Mouse (Mus musculus) kidney, embryonic 16.5 days (tissue): ENCODE results near the gene AA792892. TPM values are rescaled to one million over a fixed set of nuclear protein-coding genes. Genes with fewer than 3 reads are reported as not detected.
"Not testable (repeated sequence)": the region's sequence is repeated elsewhere in the genome, so short reads cannot be mapped to it uniquely, and the experiment has no call there.

Source experiments
- ATAC-seq: fragments of 200-750 bp; cut with Nextera tagmentation; 2 replicates; pipeline ENCODE4 v1.8.0; 2017; ENCODE audit warnings: moderate TSS enrichment; ENCODE audit not compliant: low FRiP score, low TSS enrichment
- H3K27ac ChIP-seq: fragments of 300-500 bp; sonication (generic); 2 replicates; pipeline ENCODE4 v1.5.1; 2014; ENCODE audit warnings: low read length
- H3K27me3 ChIP-seq: fragments of 300-500 bp; sonication (generic); 2 replicates; pipeline ENCODE4 v1.6.1; 2014; ENCODE audit warnings: low read length, control low read depth, mixed read lengths; ENCODE audit not compliant: insufficient read depth
- H3K36me3 ChIP-seq: fragments of 300-500 bp; sonication (generic); 2 replicates; pipeline ENCODE4 v1.6.1; 2014; ENCODE audit warnings: low read length, control low read depth, mixed read lengths; ENCODE audit not compliant: insufficient read depth
- H3K4me1 ChIP-seq: fragments of 300-500 bp; sonication (generic); 2 replicates; pipeline ENCODE4 v1.6.1; 2014; ENCODE audit warnings: low read length, control low read depth, mixed read lengths; ENCODE audit not compliant: insufficient read depth
- H3K4me2 ChIP-seq: fragments of 300-500 bp; sonication (generic); replicated peaks from 2 replicates; pipeline ENCODE4 v1.6.1; 2014; ENCODE audit warnings: low read depth, low read length
- H3K4me3 ChIP-seq: fragments of 300-500 bp; sonication (generic); 2 replicates; pipeline ENCODE4 v1.5.1; 2014; ENCODE audit warnings: mild to moderate bottlenecking, low read length
- H3K9ac ChIP-seq: fragments of 300-500 bp; sonication (generic); replicated peaks from 2 replicates; pipeline ENCODE4 v1.6.1; 2014; ENCODE audit warnings: low read length
- H3K9me3 ChIP-seq: fragments of 300-500 bp; sonication (generic); 2 replicates; pipeline ENCODE4 v1.6.1; 2016; ENCODE audit warnings: low read length, control low read depth
- WGBS: fragments of 180-500 bp; shearing (Covaris S2); extraction: QIAGEN DNeasy Blood & Tissue Kit; methylation state at CpG from one replicate; pipeline ENCODE4 v1.1.7; 2014; 5-methylcytosine and 5-hydroxymethylcytosine counted together
- polyA plus RNA-seq: library from polyadenylated mRNA; unstranded; fragments of >200 nt; fragmentation: Nextera tagmentation; extraction: Ambion mirVana; gene quantifications from 2 replicates; pipeline ENCODE4 v1.2.1, GENCODE M21; 2015

The AA792892 gene
- polyA plus RNA-seq: not detected in 2 replicates

DNA sequence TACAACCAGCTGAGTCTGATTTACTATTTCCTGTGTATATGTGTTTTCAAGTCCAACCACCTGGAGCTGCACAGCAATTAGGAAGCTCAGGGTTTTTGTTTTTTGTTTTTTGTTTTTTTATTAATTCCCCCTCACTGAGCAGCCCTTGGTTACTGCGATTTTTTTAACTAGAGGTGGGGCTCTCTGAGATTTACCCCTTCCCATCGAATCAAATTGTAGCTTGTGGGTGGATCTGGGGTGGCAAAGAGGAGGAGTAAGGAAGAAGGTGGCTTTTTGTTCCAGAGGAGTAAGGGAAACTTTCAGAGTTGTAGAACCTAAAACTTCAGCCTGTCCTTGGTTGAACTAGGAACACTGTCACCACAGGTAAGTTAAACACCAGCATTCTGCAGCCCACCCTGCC lies at the start of gene AA792892:
Gene AA792892, plus strand, starts transcription at position 301 of the 400 bp plus-strand sequence.
- not testable (repeated sequence) for H3K4me2 ChIP-seq, H3K27ac ChIP-seq, H3K9ac ChIP-seq, H3K27me3 ChIP-seq, H3K36me3 ChIP-seq, ATAC-seq, H3K4me1 ChIP-seq, H3K9me3 ChIP-seq, H3K4me3 ChIP-seq
- WGBS: no CpG with 5 or more reads among the region's 2 CpGs

DNA sequence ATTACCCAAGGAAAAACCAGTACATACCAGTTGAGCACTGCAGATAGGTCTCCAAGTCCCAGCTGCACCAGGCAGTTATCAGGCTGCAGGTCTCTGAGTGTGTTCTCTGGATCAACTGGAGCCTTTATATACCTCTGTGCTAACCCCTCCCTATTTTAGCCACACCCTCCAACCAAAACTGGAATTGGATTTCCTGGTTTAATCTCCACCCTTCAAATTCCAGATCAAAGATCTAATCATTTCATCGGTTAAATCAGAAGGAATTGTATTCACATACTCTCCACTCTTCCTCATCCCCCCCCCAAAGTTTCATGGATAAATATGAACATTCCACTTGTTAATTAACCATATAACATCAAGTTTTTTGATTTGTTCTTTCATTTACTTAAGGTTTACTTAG lies 32.9 kb upstream of the AA792892 start, which contains the start of gene A430089I19Rik:
Gene A430089I19Rik, minus strand, starts transcription at position 101 of the 400 bp plus-strand sequence.
- not testable (repeated sequence) for H3K9ac ChIP-seq, ATAC-seq, H3K4me2 ChIP-seq, H3K4me3 ChIP-seq, H3K36me3 ChIP-seq, H3K27me3 ChIP-seq, H3K9me3 ChIP-seq, H3K27ac ChIP-seq, H3K4me1 ChIP-seq
- WGBS: 88% methylated on average over 1 of the region's 1 CpGs

DNA sequence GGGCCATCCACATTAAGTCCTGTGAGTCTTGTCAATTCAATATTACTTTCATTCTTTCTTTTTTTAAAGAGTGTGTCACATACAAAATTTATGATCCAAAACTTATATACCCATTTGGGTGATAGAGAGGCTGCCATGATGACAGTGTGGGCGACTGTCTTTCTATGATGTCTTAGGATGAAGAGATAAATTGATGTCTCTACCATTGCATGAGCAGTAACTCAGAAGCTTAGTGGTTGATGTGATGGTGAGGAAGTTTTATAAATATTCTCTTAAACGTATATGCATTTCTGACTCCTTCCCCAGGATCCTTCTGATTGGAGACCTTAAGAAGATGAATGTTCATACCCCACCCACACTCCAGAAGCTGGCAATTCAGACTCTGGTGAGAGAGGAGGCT lies 25.4 kb upstream of the AA792892 start, which contains the start of gene Gm6502:
Gene Gm6502, plus strand, starts transcription at position 301 of the 400 bp plus-strand sequence.
- not testable (repeated sequence) for H3K9me3 ChIP-seq, H3K9ac ChIP-seq, ATAC-seq, H3K4me3 ChIP-seq, H3K36me3 ChIP-seq, H3K4me1 ChIP-seq, H3K4me2 ChIP-seq, H3K27me3 ChIP-seq, H3K27ac ChIP-seq
- WGBS: no CpG with 5 or more reads among the region's 2 CpGs

Other genes starting within 250 kb of the AA792892 start
- not detected in 2 replicates for gene Gm3106, start 121.7 kb upstream of the AA792892 start, polyA plus RNA-seq
- gene A430089I19Rik, start 33.0 kb upstream of the AA792892 start, polyA plus RNA-seq: not detected in 2 replicates
- not detected in 2 replicates for gene Gm6502, start 25.3 kb upstream of the AA792892 start, polyA plus RNA-seq
- gene Gm7682, start 106.0 kb downstream of the AA792892 start, polyA plus RNA-seq: not detected in 2 replicates
- not detected in 2 replicates for gene Gm3139, start 186.5 kb downstream of the AA792892 start, polyA plus RNA-seq